Mouse (Mus musculus) kidney, embryonic 16.5 days (tissue): ENCODE measurements at regions not wholly inside any gene's neighbourhood (a gene's known extent, or its start where the extent isn't known, plus 50 kb on each side); places are given as distances from the start of the nearest gene placed in this dataset. TPM values are rescaled to one million over a fixed set of nuclear protein-coding genes. Genes with fewer than 3 reads are reported as not detected.

Experiments
- microRNA-seq: library from miRNA; unstranded; fragments of <30 nt; microRNA quantifications from one replicate; pipeline ENCODE4, GENCODE M21; 2016

Small RNA genes in the stretch of these regions (microRNA-seq; reads per million reads assigned to microRNA genes)
- gene Gm23694 (not detected), gene Gm24096 (not detected)
